Mouse (Mus musculus): ENCODE data around the gene Acin1. TPM values are rescaled to one million over a fixed set of nuclear protein-coding genes. Genes with fewer than 3 reads are reported as not detected.
A peak's percentile ranks its signal among the peaks of the same experiment; 100 is the strongest.
"Not testable (repeated sequence)": the region's sequence is repeated elsewhere in the genome, so short reads cannot be mapped to it uniquely, and the experiment has no call there.

Gene Acin1
- polyA plus RNA-seq, 1 experiment from 2014 or later = 141 TPM

DNA sequence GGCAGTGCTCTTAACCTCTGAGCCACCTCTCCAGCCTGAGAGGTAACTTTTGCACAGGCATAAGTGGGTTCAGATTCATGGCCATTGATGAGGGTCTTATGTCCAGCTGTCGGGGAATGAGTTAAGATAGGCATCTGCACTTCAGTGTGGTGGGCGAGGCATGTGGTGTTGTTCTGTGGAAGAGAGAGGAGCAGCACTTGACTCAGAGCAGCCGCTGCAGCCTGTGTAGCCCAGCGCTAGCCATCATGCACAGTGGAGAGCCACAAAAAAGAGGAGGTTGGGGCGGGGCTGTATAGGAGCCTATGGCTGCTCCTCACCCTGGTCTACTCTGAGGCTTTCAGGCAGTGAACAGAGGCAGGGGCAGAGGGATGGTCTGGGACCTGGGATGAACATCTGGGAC, 58.6 kb downstream of the Acin1 start:
- no peaks in the 10 kb centered on the region for H3K4me1 ChIP-seq (ENCODE audit: control insufficient read depth, insufficient read depth, low read length)
- no peak for DNase-seq (ENCODE audit: low spot score)
- H3K4me2 ChIP-seq (ENCODE audit: low read depth, low read length) = no peak overlapping the region
- no peaks in the 10 kb centered on the region for H3K27me3 ChIP-seq (ENCODE audit: control insufficient read depth, insufficient read depth, low read length)
- peaks cover 9% of the 10 kb centered on the region for H3K36me3 ChIP-seq (replicated peaks; ENCODE audit: control insufficient read depth, insufficient read depth, low read depth, low read length)
- WGBS = 76% methylated on average over 5 of the region's 5 CpGs
- H3K9me3 ChIP-seq (replicated peaks; ENCODE audit: control insufficient read depth, low read length) = no peaks in the 10 kb centered on the region
- no peak for ATAC-seq (replicated peaks; ENCODE audit: insufficient number of reproducible peaks, low FRiP score, low TSS enrichment, low read depth)
- H3K27ac ChIP-seq (replicated peaks; ENCODE audit: low read depth, low read length) = no peak overlapping the region
- H3K9ac ChIP-seq (replicated peaks; ENCODE audit: low read length) = no peak overlapping the region
- no peak overlapping the region for H3K4me3 ChIP-seq (ENCODE audit: low read depth, low read length)

DNA sequence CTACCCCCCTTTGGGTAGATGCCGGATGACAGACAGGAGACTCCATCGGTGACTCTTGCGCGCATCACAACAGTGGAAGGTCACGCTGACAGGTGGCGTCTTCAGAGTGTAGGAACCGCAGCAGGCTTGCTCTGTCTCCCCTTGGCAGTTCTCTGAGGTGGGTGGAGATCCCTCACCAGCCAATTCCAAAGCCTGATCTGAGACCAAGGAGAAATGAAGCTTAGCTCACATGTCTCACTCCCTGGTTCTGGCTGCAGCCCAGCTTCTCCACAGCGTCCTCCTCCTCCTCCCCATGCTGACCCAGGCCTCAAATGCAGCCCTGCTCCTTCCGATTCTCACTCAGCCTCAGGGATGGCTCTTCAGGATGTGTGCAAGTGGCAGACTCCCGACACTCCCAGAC, 61.8 kb downstream of the Acin1 start:
- no peaks in the 10 kb centered on the region for H3K9me3 ChIP-seq (replicated peaks; ENCODE audit: control insufficient read depth, low read length)
- H3K4me2 ChIP-seq (ENCODE audit: low read depth, low read length) = no peak overlapping the region
- no peaks in the 10 kb centered on the region for H3K36me3 ChIP-seq (replicated peaks; ENCODE audit: control insufficient read depth, insufficient read depth, low read depth, low read length)
- 57% methylated on average over 10 of the region's 10 CpGs for WGBS
- H3K4me1 ChIP-seq (ENCODE audit: control insufficient read depth, insufficient read depth, low read length) = no peaks in the 10 kb centered on the region
- H3K27me3 ChIP-seq (ENCODE audit: control insufficient read depth, insufficient read depth, low read length) = no peaks in the 10 kb centered on the region
- H3K27ac ChIP-seq (replicated peaks; ENCODE audit: low read depth, low read length) = no peak overlapping the region
- no peak overlapping the region for H3K4me3 ChIP-seq (ENCODE audit: low read depth, low read length)
- no peak for ATAC-seq (replicated peaks; ENCODE audit: insufficient number of reproducible peaks, low FRiP score, low TSS enrichment, low read depth)
- H3K9ac ChIP-seq (replicated peaks; ENCODE audit: low read length) = no peak overlapping the region; the same call in 1 of the 2 replicates
- no peak for DNase-seq (ENCODE audit: low spot score)

DNA sequence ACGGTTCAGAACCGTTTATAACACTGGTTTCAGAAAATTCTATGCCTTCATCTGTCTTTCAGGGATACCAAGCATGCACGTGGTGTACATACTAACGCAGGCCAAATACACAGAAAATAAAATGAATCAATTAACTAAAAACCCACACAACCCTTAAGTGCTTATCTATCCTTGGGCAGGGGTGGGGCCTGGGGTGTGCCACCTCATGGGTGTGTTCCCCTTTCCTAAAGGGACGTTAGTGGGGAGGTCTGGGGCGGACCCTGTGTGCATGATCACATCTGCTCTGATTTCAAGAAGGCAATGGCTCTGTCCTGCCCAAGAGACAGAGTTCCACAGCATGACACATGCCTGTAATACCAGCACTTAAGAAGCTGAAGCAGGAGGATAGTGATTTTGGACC, 63.4 kb downstream of the Acin1 start:
- H3K4me1 ChIP-seq (ENCODE audit: control insufficient read depth, insufficient read depth, low read length) = no peaks in the 10 kb centered on the region
- ATAC-seq (replicated peaks; ENCODE audit: insufficient number of reproducible peaks, low FRiP score, low TSS enrichment, low read depth) (no peak), DNase-seq (ENCODE audit: low spot score) (no peak)
- no peak overlapping the region for H3K4me3 ChIP-seq (ENCODE audit: low read depth, low read length)
- no peak overlapping the region for H3K4me2 ChIP-seq (ENCODE audit: low read depth, low read length)
- no peak overlapping the region for H3K9ac ChIP-seq (replicated peaks; ENCODE audit: low read length)
- no peak overlapping the region for H3K27ac ChIP-seq (replicated peaks; ENCODE audit: low read depth, low read length)
- no peaks in the 10 kb centered on the region for H3K27me3 ChIP-seq (ENCODE audit: control insufficient read depth, insufficient read depth, low read length)
- 83% methylated on average over 6 of the region's 6 CpGs for WGBS
- no peaks in the 10 kb centered on the region for H3K36me3 ChIP-seq (replicated peaks; ENCODE audit: control insufficient read depth, insufficient read depth, low read depth, low read length)
- H3K9me3 ChIP-seq (replicated peaks; ENCODE audit: control insufficient read depth, low read length) = no peaks in the 10 kb centered on the region

DNA sequence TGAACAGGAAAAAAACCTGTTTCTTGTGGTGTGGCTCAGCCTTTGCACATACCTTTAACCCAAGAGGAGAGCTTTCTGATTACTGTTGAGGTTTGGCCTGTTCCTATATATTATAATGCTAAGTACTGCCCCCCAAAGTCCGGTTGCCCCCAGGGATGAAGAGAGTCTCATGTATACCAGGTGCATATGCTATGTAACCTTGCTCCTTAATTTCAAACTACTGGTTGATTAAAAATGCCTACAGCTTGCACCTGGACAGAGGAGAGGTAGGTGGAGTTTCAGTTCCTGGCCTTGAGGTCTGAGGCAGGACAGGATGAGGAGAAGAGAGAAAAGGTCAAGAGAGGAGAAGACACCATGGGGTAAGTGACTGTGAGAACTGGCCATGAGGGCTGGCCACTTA, 65.6 kb downstream of the Acin1 start, which contains the start of gene Psmb11:
Gene Psmb11 (plus strand): TSS at position 301 of the 400 bp plus-strand sequence.
- WGBS = 77% methylated on average over 1 of the region's 1 CpGs
- H3K4me1 ChIP-seq (ENCODE audit: control insufficient read depth, insufficient read depth, low read length) = no peaks in the 10 kb centered on the region
- no peak within 1 kb of the TSS for H3K9ac ChIP-seq (replicated peaks; ENCODE audit: low read length)
- ATAC-seq (replicated peaks; ENCODE audit: insufficient number of reproducible peaks, low FRiP score, low TSS enrichment, low read depth) (no peak), DNase-seq (ENCODE audit: low spot score) (no peak)
- no peaks in the 10 kb centered on the region for H3K9me3 ChIP-seq (replicated peaks; ENCODE audit: control insufficient read depth, low read length)
- no peak within 1 kb of the TSS for H3K4me2 ChIP-seq (ENCODE audit: low read depth, low read length)
- no peaks in the 10 kb centered on the region for H3K27me3 ChIP-seq (ENCODE audit: control insufficient read depth, insufficient read depth, low read length)
- no peak within 1 kb of the TSS for H3K4me3 ChIP-seq (ENCODE audit: low read depth, low read length)
- H3K27ac ChIP-seq (replicated peaks; ENCODE audit: low read depth, low read length) = no peak within 1 kb of the TSS
- H3K36me3 ChIP-seq (replicated peaks; ENCODE audit: control insufficient read depth, insufficient read depth, low read depth, low read length) = no peaks in the 10 kb centered on the region; the same call in 1 of the 2 replicates

DNA sequence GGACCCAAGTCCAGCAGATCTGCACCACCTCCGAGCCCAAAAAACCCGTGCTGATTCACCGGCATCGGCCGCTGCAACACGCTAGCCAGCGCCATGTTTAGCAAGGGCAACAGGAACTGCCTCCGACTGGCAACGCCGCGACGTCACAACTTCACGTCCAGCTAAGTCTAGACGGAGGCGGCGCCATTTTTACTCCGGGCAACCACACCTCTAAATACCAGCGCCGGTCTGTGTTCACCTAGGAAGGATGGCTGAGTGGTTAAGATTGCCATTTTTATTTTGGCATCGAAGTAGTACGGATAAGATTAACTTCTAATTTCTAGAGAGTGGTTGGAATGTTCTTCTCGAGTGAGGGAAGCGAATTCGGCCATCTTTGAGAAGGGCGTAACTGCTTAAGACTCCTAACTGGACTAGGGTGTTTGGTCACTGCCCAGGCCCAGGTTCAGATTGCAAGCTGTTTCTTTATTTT, 68.8 kb downstream of the Acin1 start, which contains the start of gene Psmb5:
Gene Psmb5 (minus strand): TSS at position 126 of the 469 bp plus-strand sequence.
- peak within 1 kb of the TSS; percentile 87 for H3K4me3 ChIP-seq (ENCODE audit: low read depth, low read length)
- peak; percentile 94 for DNase-seq (ENCODE audit: low spot score)
- peak within 1 kb of the TSS; percentile 67 for H3K4me2 ChIP-seq (ENCODE audit: low read depth, low read length)
- H3K27ac ChIP-seq (replicated peaks; ENCODE audit: low read depth, low read length) = peak within 1 kb of the TSS; percentile 52
- under 1% methylated on average over 25 of the region's 25 CpGs for WGBS
- H3K4me1 ChIP-seq (ENCODE audit: control insufficient read depth, insufficient read depth, low read length) = no peaks in the 10 kb centered on the region
- ATAC-seq (replicated peaks; ENCODE audit: insufficient number of reproducible peaks, low FRiP score, low TSS enrichment, low read depth) = peak; percentile 77
- H3K27me3 ChIP-seq (ENCODE audit: control insufficient read depth, insufficient read depth, low read length) = no peaks in the 10 kb centered on the region
- H3K9me3 ChIP-seq (replicated peaks; ENCODE audit: control insufficient read depth, low read length) = no peaks in the 10 kb centered on the region
- H3K9ac ChIP-seq (replicated peaks; ENCODE audit: low read length) = peak within 1 kb of the TSS; percentile 90
- peaks cover 2% of the 10 kb centered on the region for H3K36me3 ChIP-seq (replicated peaks; ENCODE audit: control insufficient read depth, insufficient read depth, low read depth, low read length)

DNA sequence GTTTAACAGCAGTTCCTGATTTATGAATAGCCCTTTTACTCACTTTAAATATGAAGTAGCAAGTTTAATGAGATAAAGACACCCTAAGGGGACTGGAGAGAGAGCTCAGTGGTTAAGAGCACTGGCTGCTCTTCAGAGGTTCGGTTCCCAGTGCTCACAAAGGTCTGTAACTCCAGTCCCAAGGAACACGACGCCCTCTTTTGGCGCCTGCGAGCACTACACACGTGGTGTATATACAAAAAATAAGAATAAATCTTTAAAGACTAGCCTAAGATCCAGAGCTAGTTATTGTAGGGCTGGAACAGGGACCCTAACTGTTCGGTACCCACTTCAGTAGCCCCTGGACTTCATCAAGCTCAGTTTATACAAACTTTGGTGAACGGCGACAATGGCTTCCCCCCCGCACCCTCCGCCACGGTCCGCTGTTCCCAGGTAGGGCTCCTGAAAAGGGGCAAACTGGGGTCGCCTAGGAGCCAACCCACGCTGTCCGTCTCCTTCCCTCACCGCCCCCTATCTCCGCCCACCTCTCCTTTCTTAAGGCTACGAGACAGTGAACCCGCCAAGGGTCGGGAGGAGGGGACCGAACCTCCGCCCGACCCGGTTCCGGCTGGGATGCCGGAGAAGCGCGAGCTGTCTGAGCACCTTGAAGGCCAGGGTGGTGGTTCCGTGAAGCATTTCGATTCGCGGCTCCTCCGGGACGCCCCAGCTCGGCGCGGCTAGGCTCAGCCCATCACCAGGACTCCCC, 69.4 kb downstream of the Acin1 start:
- no peaks in the 10 kb centered on the region for H3K4me1 ChIP-seq (ENCODE audit: control insufficient read depth, insufficient read depth, low read length)
- H3K9me3 ChIP-seq (replicated peaks; ENCODE audit: control insufficient read depth, low read length) = no peaks in the 10 kb centered on the region
- DNase-seq (ENCODE audit: low spot score) (peak; percentile 41), ATAC-seq (replicated peaks; ENCODE audit: insufficient number of reproducible peaks, low FRiP score, low TSS enrichment, low read depth) (peak; percentile 40)
- 3% methylated on average over 38 of the region's 38 CpGs for WGBS
- H3K9ac ChIP-seq (replicated peaks; ENCODE audit: low read length) = peak overlapping the region; percentile 90
- no peaks in the 10 kb centered on the region for H3K27me3 ChIP-seq (ENCODE audit: control insufficient read depth, insufficient read depth, low read length)
- peak overlapping the region; percentile 67 for H3K4me2 ChIP-seq (ENCODE audit: low read depth, low read length)
- peak overlapping the region; percentile 87 for H3K4me3 ChIP-seq (ENCODE audit: low read depth, low read length)
- peak overlapping the region; percentile 52 for H3K27ac ChIP-seq (replicated peaks; ENCODE audit: low read depth, low read length)
- peaks cover 2% of the 10 kb centered on the region for H3K36me3 ChIP-seq (replicated peaks; ENCODE audit: control insufficient read depth, insufficient read depth, low read depth, low read length)

DNA sequence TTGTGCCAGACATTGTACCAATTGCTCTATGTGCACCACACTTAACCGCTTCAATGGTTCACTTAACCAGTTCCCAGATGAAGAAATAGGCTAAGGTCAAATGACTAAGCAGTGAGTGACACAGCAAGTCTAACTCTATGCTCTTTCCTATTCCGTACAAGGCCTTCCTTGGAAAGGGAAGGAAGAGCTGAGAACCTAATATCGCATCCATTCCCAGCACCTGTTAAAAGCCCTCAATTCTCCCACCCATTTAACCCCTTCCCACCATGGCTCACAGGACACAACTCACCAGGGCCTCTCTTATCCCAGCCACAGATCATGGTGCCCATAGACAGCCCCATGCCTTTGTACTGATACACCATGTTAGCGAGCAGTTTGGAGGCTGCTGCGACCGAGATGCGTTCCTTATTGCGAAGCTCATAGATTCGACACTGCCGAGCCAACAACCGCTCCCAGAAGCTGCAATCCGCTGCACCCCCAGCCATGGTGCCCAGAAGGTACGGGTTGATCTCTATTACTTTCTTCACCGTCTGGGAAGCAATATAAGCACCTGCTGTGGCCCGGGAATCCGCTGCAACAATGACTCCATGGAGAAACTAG, 70.4 kb downstream of the Acin1 start:
- H3K4me1 ChIP-seq (ENCODE audit: control insufficient read depth, insufficient read depth, low read length) = no peaks in the 10 kb centered on the region
- H3K4me3 ChIP-seq (ENCODE audit: low read depth, low read length) = no peak overlapping the region
- no peak overlapping the region for H3K9ac ChIP-seq (replicated peaks; ENCODE audit: low read length)
- no peak overlapping the region for H3K27ac ChIP-seq (replicated peaks; ENCODE audit: low read depth, low read length)
- no peaks in the 10 kb centered on the region for H3K9me3 ChIP-seq (replicated peaks; ENCODE audit: control insufficient read depth, low read length)
- no peak for ATAC-seq (replicated peaks; ENCODE audit: insufficient number of reproducible peaks, low FRiP score, low TSS enrichment, low read depth)
- no peak for DNase-seq (ENCODE audit: low spot score)
- H3K36me3 ChIP-seq (replicated peaks; ENCODE audit: control insufficient read depth, insufficient read depth, low read depth, low read length) = peaks cover 5% of the 10 kb centered on the region
- H3K27me3 ChIP-seq (ENCODE audit: control insufficient read depth, insufficient read depth, low read length) = no peaks in the 10 kb centered on the region
- 94% methylated on average over 16 of the region's 16 CpGs for WGBS
- no peak overlapping the region for H3K4me2 ChIP-seq (ENCODE audit: low read depth, low read length)

DNA sequence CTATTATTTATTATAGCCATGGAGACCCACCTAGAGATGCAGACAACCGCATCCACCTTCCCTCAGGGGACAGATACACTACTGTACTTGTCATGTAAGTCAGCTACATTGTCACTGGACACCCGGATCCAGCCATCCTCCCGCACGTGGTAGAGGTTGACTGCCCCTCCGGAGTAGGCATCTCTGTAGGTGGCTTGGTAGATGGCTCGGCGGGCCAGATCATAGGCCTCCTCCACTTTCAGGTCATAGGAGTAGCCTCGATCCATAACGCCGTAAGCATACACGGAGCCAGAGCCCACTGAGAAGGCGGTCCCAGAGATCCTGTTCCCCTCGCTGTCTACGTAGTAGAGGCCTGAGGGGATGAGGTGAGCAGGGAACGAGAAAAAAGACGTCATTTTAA, 72.6 kb downstream of the Acin1 start:
- H3K4me1 ChIP-seq (ENCODE audit: control insufficient read depth, insufficient read depth, low read length); H3K4me3 ChIP-seq (ENCODE audit: low read depth, low read length); H3K9me3 ChIP-seq (replicated peaks; ENCODE audit: control insufficient read depth, low read length); H3K36me3 ChIP-seq (replicated peaks; ENCODE audit: control insufficient read depth, insufficient read depth, low read depth, low read length); H3K4me2 ChIP-seq (ENCODE audit: low read depth, low read length); DNase-seq (ENCODE audit: low spot score); ATAC-seq (replicated peaks; ENCODE audit: insufficient number of reproducible peaks, low FRiP score, low TSS enrichment, low read depth); H3K27me3 ChIP-seq (ENCODE audit: control insufficient read depth, insufficient read depth, low read length); H3K9ac ChIP-seq (replicated peaks; ENCODE audit: low read length); H3K27ac ChIP-seq (replicated peaks; ENCODE audit: low read depth, low read length): not testable (repeated sequence)
- WGBS = 92% methylated on average over 14 of the region's 16 CpGs

Measured in embryonic facial prominence, embryonic 11.5 days (tissue).